8 mouse cellular contexts compared by ENCODE assay signal in the genomic region with DNA sequence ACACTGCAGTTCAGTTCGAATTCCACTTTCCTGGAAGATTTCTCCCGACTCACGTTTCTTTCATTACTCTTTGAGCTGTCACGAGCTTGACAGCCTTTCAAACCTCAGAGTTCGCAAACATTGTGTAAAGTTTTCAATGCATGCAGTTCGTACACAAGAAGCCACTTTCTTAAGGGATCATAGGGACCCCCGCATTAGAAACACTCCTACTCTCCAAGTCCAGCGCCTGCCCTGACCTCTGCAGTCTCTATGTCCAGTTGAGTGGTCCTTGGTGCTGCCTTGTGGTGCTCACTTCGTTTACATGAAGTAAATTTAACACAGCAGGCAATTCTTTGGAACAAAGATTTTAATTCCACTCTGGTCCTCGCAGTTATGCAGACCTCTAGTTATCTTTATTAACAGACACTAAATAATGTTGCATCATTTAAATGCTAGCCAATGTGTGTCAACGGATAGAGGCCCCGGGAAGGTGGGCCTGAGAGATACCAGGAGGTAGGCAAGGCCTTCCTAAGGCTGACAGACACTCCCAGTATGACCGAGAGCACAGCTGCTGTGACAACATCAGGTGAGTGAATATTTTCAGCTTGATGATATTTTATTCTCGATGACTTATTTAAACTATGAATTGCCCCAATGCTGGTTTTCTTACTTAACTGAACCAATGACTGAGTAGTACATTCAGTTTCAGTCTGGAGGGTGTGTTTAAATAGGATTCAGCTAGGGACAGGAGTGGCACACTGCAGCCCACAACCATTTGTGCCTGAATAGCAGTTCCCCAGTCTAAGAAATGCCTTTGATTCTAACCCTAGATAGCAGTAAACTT. TPM values are rescaled to one million over a fixed set of nuclear protein-coding genes. Genes with fewer than 3 reads are reported as not detected.
DNase-seq lines count a peak whose midpoint lies in the region; ATAC-seq and TF ChIP-seq lines count a peak whose summit lies in the region.

TSS of gene Gypa (plus strand) at position 259 of the 823 bp plus-strand sequence.

- no peak within 1 kb of the TSS for H3K27ac ChIP-seq in kidney, adult 2 months (ENCODE audit: insufficient read depth, low read depth, low read length)
- no peak within 1 kb of the TSS for H3K27ac ChIP-seq in hindbrain, embryonic 11.5 days (ENCODE audit: low read depth, low read length)

- H3K9me3 ChIP-seq in hindbrain, embryonic 11.5 days (ENCODE audit: control insufficient read depth, low read length), result no peaks in the 10 kb centered on the region
- no peaks in the 10 kb centered on the region for H3K9me3 ChIP-seq in megakaryocyte, embryonic 14.5 days

- peak within 1 kb of the TSS; percentile 43; the same call in 1 of the 2 replicates for H3K9ac ChIP-seq in hindbrain, embryonic 11.5 days (ENCODE audit: low read depth, low read length)

- peak; percentile 68 for ATAC-seq in hindbrain, embryonic 11.5 days (ENCODE audit: low FRiP score)

- intact Hi-C loops in left cerebral cortex, postnatal 4 days (cut with DNase I), result loop anchor here (5.0 kb wide), 2 partner anchors 194 to 219 kb away; no protein-coding TSS in a partner anchor

- TF ChIP-seq CTCF in kidney, adult 2 months (conservative IDR thresholded peaks at IDR 0.05; ENCODE audit: insufficient read depth, insufficient read length, low read depth, low read length), result no peak

- H3K4me3 ChIP-seq in kidney, adult 2 months (ENCODE audit: insufficient read depth, low read depth, low read length), result peak within 1 kb of the TSS; percentile 57
- peak within 1 kb of the TSS; percentile 44 for H3K4me3 ChIP-seq in hindbrain, embryonic 11.5 days (ENCODE audit: low read depth, low read length)
- peak within 1 kb of the TSS; percentile 92 for H3K4me3 ChIP-seq in megakaryocyte, embryonic 14.5 days (replicated peaks)

- no peaks in the 10 kb centered on the region for H3K36me3 ChIP-seq in kidney, adult 2 months (ENCODE audit: control insufficient read depth, insufficient read depth, low read length)
- no peaks in the 10 kb centered on the region for H3K36me3 ChIP-seq in hindbrain, embryonic 11.5 days (ENCODE audit: control insufficient read depth, insufficient read depth, low read length)
- peaks cover 8% of the 10 kb centered on the region for H3K36me3 ChIP-seq in megakaryocyte, embryonic 14.5 days (replicated peaks; ENCODE audit: low read length)

- peak within 1 kb of the TSS; percentile 56 for H3K4me2 ChIP-seq in hindbrain, embryonic 11.5 days (replicated peaks; ENCODE audit: low read depth, low read length)

- no peaks in the 10 kb centered on the region for H3K27me3 ChIP-seq in kidney, adult 2 months (replicated peaks; ENCODE audit: control insufficient read depth, insufficient read depth, low read length)
- no peaks in the 10 kb centered on the region for H3K27me3 ChIP-seq in hindbrain, embryonic 11.5 days (ENCODE audit: control insufficient read depth, insufficient read depth, low read length)
- no peaks in the 10 kb centered on the region for H3K27me3 ChIP-seq in megakaryocyte, embryonic 14.5 days (replicated peaks)

- no peak for DNase-seq in kidney, adult 2 months
- no peak for DNase-seq in kidney, postnatal 14 days
- DNase-seq in c-Kit-positive CD71-positive TER-119-negative erythroid progenitor cells, embryonic 14.5 days (ENCODE audit: low read depth), result peak; percentile 96
- DNase-seq in hindbrain, embryonic 11.5 days (ENCODE audit: low spot score), result no peak
- peak; percentile 42 for DNase-seq in yolk sac, embryonic 10.5 days (ENCODE audit: low spot score)
- DNase-seq in left cerebral cortex, postnatal 4 days, result no peak
- no peak for DNase-seq in right cerebral cortex, adult 18-20 months

- no peaks in the 10 kb centered on the region for H3K4me1 ChIP-seq in kidney, adult 2 months (ENCODE audit: control insufficient read depth, insufficient read depth, low read length)
- no peaks in the 10 kb centered on the region for H3K4me1 ChIP-seq in hindbrain, embryonic 11.5 days (replicated peaks; ENCODE audit: control insufficient read depth, insufficient read depth, low read length)
- peaks cover 28% of the 10 kb centered on the region for H3K4me1 ChIP-seq in megakaryocyte, embryonic 14.5 days

- 34% methylated on average over 14 of the region's 14 CpGs for WGBS in kidney, adult 2 months
- WGBS in hindbrain, embryonic 11.5 days, result 33% methylated on average over 14 of the region's 14 CpGs

- TF ChIP-seq POLR2A in kidney, adult 2 months (IDR thresholded peaks at IDR 0.05; ENCODE audit: low read depth, low read length), result no peak

RNA-seq across cellular contexts. Expression of gene Gypa, which starts in this region (rescaled TPM):
- polyA plus RNA-seq in kidney, adult 2 months (2012; rRNA removed), result 0.08 TPM in 1 of 2 replicates, not detected in the other
- polyA plus RNA-seq in hindbrain, embryonic 11.5 days (2014; fragmentation: Nextera tagmentation; extraction: Ambion mirVana), result 14.7 and 16.5 TPM in 2 replicates
- polyA plus RNA-seq in megakaryocyte, embryonic 14.5 days (2012; ENCODE audit: insufficient read depth, low replicate concordance), result 1.2 TPM in 1 of 2 replicates, not detected in the other
- total RNA-seq in left cerebral cortex, postnatal 4 days (2021), result not detected

Comparison
In these comparisons a context has a peak if more than half of its experiments do, and no peak if none do; other contexts are left out.
1. DNase-seq: peak in c-Kit-positive CD71-positive TER-119-negative erythroid progenitor cells, embryonic 14.5 days (single experiment) and yolk sac, embryonic 10.5 days (single experiment); none in kidney, adult 2 months (single experiment), kidney, postnatal 14 days (single experiment), hindbrain, embryonic 11.5 days (single experiment), left cerebral cortex, postnatal 4 days (single experiment) and right cerebral cortex, adult 18-20 months (single experiment).
2. Peak in every context shown above with its lines, with median percentiles within 50 percentile points of each other: H3K4me3 ChIP-seq.